Mouse (Mus musculus) yolk sac, embryonic 10.5 days (tissue): Measurements from ENCODE around the gene Dennd5a.
A peak's percentile ranks its signal among the peaks of the same experiment; 100 is the strongest.

Source experiments
- DNase-seq: peaks from one replicate; pipeline ENCODE4 v3.0.0-alpha.2; 2017; ENCODE audit warnings: low spot score

Gene Dennd5a

DNA sequence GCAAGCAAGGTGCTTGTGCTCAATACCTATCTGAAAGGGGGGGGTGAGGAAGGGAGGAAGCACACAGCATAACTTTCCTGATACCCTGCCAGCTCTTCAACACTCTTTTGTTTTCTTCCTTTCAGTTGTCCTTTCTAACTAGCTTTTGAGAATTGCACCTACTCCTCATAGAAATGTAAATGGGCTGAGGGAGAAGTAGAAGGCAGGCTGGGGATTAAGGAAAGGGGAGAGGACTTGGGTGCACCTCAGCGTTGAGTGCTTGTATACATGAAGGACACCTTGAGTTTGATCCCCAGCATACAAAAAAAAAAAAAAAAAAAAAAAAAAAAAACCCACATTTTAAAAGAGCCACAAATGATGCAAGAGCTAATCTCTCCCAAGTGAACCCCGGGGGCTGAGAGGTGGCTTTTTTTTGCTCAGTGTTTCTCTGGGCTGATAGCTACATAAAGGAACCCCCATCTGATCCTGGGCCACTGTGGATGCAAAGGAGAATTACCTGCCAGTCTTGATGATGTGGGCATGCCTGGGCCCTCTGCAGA, 78.6 kb downstream of the Dennd5a start:
- DNase-seq = no peak

DNA sequence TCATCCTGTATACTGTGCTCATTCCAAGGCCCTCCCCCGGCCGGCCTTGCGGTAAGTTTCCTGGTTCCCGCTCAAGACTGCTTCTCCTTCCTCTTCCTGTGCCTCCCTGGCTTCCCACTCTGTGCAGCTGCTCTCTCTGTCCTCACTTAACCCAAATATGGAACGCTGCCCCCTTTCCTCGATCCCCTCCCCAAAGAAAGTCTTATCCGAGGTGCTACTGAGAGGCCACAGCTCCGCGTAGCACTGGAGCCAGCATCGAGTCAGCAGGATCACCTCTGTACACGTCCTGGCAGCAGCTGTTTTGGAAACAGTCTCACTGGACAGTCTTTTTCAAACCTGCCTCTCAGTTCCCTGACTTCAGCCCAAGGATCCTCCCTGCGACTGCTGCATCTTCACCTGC, 81.1 kb downstream of the Dennd5a start:
- no peak for DNase-seq

DNA sequence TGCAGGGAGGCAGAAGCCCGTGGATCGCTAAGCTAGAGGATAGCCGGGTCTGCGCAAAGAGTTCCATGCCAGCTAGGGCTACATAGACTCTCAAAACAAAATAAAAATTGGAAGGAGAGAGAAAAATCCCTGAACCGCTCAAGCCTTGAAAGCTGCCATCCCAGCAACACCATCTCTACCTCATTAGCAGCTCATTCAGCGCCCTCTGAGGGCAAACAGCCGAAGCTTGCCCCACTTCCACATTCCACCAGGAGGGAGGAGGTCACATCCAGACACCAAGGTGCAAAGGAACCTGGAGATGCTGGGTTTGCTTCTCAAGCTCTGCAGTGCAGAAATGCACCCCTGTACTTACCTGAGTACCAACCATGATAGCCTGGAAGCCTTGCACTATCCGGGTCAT, 84.2 kb downstream of the Dennd5a start:
- DNase-seq = no peak

DNA sequence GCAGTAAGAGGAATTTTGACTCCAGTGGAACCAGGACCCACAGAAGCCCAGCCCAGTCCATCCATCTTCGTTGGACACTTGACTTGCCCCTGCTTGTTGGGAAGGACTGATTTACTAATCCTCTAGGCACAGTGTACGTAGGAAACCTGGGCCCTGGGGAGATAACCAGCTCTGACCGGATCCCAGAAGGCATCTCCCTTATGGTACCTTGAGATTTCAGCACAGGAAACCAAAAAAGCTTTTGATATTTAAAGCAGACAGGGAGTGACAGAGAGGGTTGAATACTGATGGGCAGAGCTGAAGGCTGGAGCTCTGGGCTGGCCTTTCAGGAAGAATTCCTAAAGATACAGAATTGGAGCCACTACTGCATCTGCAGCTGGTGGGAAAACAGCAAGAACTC, 84.7 kb downstream of the Dennd5a start:
- DNase-seq = no peak

DNA sequence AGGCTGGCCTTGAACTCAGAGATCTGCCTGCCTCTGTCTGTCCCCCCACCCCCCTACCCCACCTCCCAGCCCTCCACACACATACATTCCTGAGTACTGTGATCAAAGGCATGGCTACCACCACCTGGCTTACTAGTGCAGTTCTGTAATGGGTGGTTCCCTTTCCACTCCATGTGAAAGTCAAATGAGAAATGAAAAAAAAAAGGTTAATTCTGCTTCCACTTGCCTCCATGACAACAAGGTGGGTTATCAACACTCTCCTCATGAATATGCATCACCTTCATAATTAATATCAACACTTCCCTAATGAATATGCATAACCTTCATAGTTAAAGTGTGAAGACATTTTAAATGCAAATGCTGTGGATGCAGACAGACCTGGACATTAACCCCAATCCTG, 85.2 kb downstream of the Dennd5a start:
- DNase-seq = no peak

DNA sequence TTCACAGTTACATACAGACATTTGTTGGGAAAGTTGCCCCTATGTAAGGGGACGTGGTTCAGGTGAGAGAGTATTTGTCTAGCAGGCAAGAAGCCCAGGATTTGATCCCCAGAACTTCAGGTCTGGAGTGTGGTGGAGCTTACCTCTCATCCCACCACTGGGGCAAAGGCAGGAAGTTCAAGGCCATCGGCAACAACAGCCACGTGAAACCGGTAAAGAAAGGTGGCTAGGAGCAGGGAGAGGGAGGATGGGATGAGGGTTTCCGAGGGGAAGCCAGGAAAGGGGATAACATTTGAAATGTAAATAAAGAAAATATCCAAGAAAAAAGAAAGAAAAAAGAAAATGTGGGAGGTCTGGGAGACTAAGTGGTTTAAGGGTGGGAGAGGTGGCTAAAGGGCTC, 87.1 kb downstream of the Dennd5a start:
- DNase-seq = no peak

DNA sequence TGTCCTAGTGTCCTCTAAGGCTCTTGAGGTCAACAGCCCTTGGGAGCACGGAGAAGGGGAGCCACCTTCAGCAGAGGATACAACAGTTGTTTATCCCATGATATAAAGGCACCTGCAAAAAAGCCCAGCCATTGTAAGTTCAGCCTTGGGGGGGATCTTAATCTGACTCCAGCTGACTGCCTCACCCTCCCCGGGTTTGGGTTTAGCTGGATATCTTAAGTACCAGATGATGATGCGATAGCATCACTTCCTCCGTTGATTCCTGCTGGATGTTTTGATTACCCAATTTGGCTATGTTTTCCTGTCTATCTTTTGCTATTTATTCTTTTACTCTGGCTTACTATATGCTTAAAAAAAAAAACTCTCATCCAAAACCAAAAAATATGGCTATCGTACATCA, 89.0 kb downstream of the Dennd5a start:
- DNase-seq = no peak

DNA sequence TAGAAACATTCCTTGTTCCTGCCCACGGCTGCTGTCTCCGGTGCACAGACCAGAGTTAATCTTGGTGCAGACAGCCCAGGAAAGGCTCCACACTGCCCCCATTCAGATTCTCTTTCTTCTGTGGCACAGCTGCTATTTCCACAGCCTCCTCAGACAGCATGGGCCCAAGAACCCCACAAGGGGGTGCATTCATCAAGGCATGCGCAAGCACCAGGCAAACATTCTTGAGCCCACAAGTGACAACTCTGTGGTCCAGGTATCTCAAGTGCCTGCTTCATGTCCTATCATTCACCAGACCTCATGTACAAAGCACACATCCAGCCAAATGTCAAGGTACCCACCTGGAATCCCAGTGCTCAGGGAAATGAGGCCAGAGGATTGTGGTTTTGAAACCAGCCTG, 91.8 kb downstream of the Dennd5a start:
- no peak for DNase-seq

DNA sequence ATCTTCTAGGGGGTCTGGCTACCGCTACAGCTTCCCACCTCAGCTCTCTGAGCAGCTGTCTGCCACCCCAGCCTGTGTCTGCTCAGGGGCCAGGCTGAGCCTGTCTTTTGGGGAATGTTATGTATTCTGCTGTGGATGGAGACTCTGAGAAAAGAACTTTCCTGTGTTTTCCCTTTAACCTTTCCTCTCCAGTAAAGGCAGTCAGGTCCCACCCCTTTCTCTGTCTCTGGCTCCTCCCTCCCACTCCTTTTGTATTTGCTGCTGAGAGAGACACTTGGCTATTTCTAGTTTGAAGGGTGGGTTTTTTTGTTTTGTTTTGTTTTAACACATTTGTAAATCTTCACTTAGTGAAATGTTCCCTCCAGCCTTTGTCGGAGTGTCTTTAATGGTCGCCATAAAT, 93.6 kb downstream of the Dennd5a start:
- DNase-seq = no peak

DNA sequence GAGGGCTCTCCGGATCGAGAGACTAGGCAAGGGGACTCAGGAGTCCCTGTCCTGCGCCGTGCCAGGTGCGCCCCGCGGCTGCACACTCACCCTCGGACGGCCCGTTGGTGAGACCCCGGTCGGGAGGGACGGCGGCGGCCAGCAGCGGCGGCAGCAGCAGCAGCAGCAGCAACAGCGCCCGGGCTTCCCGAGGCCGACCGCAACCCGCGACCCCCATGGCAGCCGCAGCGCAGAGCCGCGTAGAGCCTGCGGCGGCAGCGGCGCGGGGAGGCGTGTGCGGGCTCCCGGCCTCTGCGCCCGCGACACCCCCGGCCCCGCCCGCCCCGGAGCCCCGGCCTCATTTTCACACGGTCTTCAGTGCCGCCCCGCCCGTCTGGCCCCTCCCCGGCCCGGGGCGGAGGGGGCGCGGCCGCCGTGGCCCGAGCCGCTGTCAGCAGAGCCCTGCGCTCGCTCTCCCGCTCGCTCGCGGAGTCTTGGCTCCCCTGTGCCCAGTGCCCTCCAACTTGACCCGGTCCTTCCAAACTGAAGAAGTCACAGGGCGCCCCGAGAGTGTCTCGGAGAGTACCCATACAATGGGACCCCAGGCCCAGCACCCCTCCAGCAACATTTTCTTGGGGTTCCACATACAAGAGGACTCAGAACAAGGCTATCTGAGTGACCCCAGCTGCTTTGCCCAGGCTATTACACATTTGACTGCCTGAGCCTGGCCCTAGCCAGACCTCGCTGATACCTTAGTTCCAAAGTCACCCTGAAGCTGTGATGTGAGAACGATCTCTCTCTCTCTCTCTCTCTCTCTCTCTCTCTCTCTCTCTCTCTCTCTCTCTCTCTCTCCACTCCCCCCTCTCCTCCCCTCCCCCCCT, 94.7 kb downstream of the Dennd5a start, which contains the start of gene Scube2:
Scube2 (minus strand) TSS at position 310 of the 860 bp plus-strand sequence.
- peak; percentile 38 for DNase-seq

DNA sequence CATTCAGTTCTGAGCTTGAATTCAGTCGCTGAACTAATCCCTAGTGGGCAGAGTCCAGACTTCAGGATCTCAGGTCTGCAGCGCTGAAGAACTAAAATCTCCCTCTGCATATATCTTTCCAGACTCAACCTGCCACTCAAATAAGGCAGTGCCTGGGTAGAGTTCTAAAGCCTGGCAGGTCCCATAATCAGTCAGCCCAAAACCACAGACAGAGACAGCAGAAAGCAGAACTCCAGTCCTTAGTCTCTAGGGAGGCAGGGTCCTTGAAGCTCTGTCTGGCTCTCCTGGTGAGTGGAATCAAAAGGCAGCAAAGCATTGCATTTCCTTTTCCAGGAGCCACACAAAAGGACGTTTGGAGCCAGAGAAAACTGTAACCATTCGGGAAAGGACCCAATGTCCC, 96.7 kb downstream of the Dennd5a start:
- DNase-seq = no peak

DNA sequence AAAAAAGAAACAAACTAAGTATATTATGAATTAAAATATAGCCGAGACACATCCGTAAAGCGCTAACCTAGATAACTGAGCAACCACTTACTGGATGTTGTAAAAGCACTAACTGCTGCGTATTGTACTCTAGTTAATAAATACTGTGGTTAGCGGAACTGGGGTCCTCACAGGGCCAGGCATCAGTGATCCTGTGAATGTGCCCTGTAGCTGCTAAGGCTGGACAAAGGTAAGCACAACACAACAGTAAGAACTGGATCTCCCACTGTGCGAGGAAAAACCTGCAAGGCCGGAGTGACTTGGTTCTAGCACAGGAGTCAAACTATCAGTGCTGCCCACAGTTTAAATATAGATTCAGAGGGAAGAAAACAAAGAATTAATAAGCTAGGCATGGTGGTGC, 100.1 kb downstream of the Dennd5a start:
- DNase-seq = no peak

DNA sequence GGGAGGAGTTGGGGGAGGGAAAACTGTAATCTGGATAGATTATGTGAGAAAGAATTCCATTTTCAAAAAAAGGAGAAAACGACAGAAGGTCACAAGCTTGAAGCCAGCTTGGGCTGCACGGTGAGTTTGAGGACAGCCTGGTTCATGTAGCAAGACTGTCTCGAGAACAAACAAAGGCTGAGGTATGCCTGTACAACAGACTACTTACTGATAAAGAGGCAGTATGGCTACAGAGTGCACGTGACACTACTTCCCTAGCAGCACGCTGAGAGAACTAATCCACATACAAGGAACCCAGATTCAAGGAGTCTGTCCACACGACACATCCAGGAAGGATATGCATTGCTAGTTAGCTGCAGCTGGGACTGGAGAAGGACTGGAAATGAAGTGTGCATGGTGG, 100.9 kb downstream of the Dennd5a start:
- peak; percentile 21 for DNase-seq

DNA sequence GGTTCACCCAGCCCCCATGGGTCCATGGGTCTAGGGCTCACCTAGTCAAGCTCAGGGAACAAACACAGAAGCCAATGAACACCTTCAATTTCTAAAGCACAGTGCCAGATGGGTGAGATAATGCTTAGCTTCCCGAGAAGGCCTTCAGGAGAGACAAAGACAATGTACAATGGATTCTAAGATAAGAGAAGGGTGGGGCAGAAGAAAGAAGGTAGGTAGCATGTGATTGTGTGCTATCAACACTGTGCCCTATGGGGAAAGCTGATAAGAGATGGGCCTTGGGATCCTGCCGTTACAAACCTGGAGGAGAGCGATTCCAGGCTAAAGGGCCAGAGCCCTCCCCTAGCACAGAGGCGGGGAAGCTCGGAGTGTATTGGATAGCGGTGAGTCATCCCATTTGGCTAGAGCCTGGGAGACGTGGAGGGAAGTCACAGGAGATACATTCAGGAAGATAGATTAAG, 107.5 kb downstream of the Dennd5a start:
- peak; percentile 51 for DNase-seq

DNA sequence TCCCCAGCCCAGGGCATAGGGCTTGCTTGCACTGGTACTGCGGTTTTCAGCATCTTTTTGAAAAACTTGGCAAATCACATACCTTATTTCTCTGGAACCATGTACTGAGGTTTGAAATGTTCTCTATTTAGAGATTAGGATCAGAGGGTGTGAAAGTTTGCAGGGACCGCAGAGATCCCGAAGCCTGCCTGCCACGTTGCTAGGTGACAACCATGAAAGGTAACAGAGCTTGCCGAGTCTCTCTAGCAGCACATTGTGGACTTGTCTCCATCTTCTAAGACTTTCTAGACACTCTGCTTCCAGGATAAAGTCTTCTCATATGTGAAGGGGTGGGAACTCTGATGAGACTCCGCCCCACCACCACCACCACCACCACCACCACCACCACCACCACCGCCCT, 108.3 kb downstream of the Dennd5a start:
- DNase-seq = no peak

DNA sequence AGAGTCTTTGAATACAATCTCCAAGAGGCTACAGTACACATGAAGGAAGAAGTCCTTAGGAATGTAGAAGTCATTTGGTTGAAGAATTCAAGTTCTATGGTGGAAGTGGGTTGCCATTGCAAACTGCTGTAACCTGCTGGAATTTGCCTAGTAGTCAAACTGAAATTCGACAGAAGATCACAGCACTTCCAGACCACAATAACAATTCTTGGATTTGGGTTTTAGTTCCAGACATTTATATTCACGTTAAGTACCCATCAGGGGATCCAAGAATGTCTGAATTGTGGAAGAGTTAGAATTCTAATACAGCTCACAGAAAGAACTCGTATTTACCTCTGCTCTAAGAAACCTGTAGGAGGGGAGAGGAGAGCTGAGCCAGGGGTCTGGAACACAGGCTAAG, 109.7 kb downstream of the Dennd5a start:
- DNase-seq = no peak

DNA sequence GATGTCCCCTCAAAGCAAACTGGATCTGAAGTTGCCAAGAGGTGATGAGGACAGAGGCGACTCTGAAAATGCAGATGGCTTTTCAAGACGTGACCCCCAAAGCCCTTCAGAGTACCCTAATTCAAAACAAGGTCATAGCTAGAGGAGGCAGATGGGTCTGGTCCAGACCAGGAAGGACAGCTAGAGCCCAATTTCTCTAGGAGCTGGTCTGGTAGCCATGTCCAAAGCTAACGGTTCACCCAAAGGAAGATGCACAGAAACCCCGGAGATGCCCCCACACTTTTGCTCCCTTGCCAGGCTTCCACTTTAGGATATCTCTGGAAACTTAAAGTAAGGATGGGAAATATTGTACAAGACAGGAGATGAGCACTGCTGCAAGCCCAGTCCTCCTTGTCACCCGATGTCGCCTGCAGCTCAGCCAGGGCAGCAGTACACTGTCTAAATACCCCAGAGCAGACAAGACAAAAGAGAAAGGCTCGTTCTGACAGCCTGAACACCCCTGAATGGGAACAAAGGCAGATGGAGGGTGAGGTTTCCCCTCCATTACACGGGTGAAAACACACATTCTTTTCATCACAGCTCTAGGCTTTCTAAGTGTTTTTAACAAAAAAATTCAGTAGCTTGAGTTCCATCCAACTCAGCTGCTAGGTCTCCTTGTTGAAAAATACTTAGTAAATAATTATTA, 110.4 kb downstream of the Dennd5a start:
- DNase-seq = no peak

DNA sequence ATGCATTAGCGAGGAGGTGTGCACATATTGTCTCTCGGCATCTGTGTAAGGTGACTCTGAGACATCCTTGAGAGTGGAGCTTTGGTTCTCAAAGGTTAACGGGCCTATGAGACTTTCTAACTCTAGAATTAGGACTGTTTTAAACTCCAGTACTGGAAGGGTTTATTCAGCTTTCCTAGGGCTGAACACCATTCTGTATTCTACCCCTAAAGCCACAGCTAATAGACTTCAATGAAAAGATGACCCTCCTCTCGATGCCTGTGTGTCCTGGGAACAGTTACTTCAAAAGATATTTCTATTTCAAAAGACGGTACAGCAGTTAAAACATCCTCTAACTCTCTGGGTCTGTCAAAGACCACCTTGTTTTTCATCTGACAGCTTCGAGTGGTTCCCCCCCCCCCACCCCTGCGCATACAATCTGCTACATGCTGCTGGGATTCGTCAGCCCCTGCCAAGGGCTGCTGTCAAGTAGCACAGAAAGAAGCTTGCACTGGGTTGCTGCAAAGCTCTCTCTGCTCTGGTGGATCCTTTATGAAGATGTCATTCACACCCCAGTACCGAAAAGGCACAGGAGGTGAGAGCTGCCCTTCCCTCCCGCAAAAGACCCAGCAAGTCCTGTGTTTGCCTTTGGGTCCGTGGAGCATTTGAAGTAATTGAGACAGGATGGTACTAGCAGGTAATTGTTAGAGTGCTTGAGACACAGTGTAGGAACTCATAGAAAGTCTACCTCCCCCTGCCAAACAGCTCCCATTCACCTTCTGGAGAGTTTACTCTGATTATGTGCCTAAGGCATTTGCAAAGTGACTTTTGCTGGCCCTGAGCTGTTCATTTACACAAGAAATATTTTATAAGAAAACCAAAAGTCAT, 111.2 kb downstream of the Dennd5a start:
- no peak for DNase-seq

DNA sequence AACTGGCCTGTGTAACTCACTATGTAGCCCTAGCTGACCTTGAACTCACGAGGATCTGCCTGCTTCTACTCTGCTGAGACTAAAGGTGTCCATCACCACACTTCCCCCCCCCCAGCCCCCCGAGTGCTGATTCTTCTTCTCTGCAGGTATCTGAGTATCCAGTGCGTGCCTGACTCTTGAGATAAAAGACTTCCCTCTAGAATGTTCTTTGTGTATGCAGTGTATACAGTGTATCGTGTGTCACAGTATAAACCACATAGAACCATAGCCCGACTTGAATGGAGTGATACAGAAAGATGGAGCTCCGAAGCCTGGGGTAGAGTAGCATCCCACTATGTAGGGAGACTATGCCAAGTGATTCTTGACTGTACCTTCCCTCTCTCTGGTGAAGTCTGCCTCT, 116.2 kb downstream of the Dennd5a start:
- DNase-seq = no peak
